Mouse (Mus musculus) embryo, embryonic 11.5 days (tissue): ENCODE results near the gene Zeb2.

Experiments
- DNase-seq: peaks from one replicate; pipeline ENCODE4 v3.0.0-alpha.2; 2012; ENCODE audit warnings: low read depth, low spot score

Gene Zeb2

GRCm38 (mm10) chr2:44981646-44982045 is 135.5 kb downstream of the Zeb2 start:
- DNase-seq, result no peak

GRCm38 (mm10) chr2:44979042-44979721 is 138.0 kb downstream of the Zeb2 start:
- no peak for DNase-seq

DNA sequence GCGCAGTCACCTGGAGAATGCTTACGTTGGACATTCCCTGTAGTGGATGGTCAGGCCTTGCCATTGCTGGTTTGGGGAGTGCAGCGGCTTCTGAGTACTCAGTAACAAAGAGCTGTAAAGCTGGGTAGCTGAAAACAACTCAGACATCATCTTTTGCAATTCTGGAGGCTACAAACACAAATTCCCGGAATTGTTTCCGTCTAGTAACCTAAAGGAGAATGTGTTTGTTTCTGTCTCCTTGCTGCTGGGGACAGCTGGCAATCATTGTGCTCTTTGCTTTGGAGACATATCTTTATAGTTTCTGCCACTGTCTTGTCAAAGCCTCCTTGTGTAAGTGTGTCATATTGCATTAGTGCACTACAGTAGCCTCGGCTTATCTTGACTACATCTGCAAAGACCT is 139.2 kb downstream of the Zeb2 start:
- no peak for DNase-seq

DNA sequence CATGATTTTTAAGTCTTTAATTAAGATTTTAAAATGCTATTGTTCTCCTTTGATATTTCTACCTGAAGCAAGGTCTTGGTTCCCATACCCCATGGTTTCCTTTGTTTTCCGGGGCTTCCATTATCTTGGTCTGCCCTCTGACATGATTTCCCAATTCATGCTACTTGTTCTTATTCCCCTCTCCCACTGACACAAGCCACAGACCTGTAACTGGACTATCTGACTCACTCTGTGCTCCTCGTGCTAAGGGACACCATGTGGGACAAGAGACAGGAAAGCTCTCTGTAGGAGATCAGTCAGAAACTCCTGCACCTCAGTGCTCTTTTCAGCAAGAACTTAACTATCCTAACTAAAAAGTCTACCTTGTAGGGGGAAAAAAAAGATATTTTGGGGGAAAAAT is 139.6 kb downstream of the Zeb2 start:
- no peak for DNase-seq

DNA sequence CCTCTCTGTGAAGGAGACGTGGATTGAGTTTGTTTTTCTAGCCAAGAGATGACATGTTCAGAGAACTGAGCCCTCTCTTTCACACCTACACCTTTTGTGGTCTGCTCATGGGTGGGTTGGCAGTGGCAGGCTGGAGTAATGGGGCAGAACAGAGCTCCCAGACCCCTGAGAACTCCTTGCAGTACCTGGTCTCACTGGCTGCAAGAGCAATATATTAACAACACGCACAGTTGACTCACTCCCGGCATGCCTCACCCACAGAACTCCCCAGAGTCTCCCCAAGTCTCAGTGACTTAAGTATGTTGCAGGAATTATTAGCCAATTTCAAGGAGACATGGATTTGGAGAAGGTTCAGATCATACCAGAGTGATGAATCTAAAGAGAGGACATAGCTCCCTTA is 140.1 kb downstream of the Zeb2 start:
- DNase-seq, result no peak

- DNase-seq, result no peak
Observed at GRCm38 (mm10) chr2:44976484-44976883, 140.7 kb downstream of the Zeb2 start.

DNA sequence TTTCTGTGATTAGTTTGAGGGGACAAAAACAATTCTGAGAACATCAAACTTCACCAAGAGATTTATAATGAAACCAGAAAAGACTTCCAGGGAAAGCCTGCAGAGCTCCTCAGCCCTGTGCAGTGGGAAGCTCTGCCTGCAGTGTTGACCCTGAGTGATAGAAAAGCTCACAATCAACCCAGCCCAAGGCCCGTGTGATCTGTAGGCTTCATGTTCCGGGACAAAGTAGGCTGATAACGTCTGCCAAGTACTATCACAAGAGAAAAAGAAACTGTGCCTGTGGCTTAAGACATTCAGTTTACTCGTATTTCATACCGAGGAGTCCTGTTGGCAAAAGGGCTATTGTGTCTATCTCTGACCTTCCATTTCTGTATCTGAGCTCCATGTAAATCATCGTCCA is 143.4 kb downstream of the Zeb2 start:
- DNase-seq, result no peak

- DNase-seq, result no peak
Observed at GRCm38 (mm10) chr2:44970087-44970646, 147.0 kb downstream of the Zeb2 start.

DNA sequence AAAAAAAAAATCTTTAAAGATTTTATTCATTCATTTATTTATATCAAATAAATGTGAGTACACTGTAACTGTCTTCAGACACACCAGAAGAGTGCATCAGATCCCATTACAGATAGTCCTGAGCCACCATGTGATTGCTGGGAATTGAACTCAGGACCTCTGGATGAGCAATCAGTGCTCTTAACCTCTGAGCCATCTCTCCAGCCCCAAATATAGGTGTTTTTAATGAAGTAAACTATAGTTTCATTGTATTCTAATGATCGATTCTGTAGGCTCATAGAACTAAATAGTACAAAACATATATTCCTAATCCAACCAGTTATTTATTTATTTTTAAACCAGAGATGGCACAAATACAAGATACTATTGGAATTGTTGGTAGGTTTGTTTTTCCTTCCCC is 147.6 kb downstream of the Zeb2 start:
- no peak for DNase-seq

DNA sequence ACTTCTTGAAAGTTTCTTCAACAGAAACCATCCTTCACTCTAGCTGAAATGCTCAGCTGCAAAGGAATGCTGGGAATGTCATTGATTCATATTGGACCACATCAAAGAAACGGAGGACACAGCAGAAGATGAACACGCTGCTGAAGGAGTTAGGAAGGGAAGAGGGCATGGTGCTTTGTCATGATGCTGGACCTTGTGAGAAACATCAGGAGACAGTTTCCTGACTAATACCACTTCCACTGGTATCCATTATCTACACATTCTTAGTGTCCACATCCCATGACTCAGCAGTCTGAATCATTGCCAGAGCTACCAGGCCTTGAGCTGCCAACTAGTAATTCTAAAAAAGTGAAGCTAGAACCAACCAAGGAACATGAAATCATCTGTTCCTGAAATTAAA is 148.0 kb downstream of the Zeb2 start:
- no peak for DNase-seq

DNA sequence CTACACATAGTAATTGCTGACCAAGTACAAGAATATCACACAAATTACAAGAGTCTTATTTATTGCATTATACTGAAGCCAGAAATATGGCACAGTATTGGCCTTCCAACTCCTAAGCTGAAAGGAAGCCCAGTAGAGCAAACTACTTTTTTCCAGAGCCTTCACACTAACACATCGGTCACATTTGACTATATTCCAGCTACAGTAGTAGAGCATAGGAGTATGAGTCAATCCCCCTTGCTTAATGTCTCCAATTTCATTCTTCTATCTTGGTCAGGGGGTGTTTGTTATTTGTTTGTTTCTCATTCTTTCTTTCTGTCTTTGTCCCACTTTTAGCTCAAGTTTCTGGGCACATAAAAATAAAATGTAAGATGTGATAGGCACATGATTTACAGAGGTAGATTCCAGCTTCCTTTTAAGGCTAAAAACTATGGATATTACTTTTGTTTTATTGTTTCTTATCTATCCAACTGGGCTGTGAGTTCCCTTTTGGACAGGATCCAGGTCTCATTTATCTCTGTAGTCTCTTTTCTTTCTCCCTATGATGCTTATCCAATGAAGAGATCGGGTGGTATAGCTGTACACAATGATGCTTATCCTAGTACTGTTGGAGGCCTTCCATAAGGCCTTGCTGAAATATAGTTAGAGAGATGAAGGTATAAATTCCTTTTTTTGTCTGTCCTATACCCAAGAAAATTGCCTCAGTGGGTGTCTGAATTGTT is 151.2 kb downstream of the Zeb2 start:
- DNase-seq, result no peak

GRCm38 (mm10) chr2:44962620-44963019 is 154.6 kb downstream of the Zeb2 start:
- DNase-seq, result no peak

- DNase-seq, result no peak
Observed at GRCm38 (mm10) chr2:44961192-44961591, 156.0 kb downstream of the Zeb2 start.

- no peak for DNase-seq
Observed at GRCm38 (mm10) chr2:44960561-44960960, 156.6 kb downstream of the Zeb2 start.

DNA sequence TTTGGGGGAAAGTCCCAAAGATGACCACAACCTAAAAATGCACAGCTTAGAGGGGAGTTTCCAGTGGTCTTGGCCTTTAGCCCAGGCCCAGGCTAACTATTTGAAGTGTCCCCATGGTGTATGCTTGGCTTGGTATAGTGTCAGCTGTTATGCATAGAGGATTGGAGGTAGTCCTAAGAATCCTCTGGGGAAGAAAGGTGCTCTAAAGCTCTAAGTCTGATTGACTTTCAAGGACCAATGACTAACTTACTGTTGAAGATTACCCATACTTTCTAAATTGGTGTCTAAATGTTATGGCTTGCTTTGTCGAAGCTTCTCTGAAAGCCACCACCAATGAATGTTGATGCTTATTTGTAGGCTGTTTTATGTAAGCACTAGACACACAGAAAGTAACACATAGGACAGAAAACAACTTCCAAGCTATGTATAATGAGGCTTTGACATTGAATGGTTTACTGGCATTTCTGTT is 159.8 kb downstream of the Zeb2 start:
- DNase-seq, result no peak

DNA sequence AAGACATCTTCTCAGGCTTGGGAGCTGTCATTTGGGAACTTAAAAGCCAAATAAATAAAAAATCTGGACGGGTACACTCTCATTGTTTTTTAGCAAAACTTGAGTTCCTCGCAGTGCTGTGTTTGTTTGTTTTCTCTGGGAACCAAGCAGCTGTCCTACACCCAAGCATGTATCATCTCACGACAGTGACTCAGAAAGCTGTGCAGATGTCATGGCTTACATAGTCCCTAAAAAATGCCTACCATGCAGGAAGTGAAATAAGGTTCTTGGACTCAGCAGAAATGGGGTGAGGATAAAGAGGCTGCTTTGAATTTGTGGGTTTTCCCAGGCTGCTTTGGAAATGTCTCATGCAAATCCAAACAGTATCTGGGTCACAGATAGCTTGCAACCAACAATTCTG is 161.0 kb downstream of the Zeb2 start:
- no peak for DNase-seq

DNA sequence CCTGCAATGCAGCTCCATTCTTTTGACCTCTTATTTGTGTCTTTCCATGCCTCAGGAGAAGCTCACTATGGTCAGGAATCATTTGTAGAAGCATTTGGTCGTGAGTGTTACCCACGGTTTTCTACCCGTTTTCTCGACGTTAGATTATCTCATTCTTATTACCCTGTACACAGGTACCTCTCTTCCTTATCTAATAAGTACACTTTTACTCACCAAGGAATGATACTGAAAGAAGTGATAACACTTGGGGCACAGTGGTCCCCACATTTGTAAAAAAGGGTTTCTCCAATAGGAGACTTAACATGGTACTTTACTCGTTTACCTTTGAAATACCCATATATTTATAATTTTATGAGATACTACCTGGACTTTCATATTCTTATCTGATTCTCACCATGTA is 161.7 kb downstream of the Zeb2 start:
- DNase-seq, result no peak

GRCm38 (mm10) chr2:44954180-44954579 is 163.0 kb downstream of the Zeb2 start:
- no peak for DNase-seq

DNA sequence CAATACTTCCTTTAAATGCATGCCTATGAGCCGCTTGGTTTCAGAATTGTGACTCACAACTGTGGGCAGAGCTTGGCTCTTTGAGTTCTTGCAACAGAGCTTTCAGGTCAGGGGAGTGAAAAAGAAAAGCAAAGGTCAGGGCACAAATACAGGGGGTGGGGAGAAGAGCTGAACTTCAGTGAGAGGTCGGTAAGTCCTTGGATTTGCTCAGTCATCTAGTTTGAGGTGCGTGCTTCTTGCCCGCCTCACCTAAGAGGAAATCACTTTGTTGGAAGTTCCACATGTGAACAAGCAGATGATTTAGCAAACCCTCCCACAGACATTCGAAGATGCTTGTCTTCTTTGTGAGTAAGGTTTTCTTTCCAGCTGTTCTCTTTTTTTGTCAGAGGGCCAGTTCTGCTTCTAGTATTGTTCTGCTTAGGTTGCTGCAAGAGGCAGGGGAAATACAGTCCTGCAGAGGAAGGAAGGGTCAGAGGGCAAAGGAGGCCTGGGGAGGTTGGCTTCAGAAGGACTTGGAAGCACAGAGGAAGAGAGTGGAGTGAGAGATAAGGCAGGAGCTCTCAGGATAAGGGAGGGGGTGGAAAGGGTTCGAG is 164.3 kb downstream of the Zeb2 start:
- no peak for DNase-seq

- no peak for DNase-seq
Observed at GRCm38 (mm10) chr2:44951651-44952213, 165.5 kb downstream of the Zeb2 start.

DNA sequence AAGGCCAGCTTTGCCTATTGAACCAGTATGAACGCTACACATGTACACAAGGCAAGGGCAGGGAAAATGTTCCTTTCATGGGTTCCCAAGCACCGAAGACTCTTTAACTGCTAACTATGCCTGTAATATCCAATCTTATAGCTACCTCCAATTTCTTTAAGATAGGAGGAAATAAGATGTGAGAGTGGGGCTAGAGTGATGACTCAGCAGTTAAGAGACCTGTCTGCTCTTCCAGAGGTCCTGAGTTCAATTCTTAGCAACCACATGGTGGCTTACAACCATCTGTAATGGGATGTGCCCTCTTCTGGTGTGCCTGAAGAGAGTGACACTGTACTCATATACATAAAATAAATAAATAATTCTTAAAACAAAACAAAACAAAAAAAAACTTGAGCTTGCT is 172.5 kb downstream of the Zeb2 start:
- no peak for DNase-seq
